Mouse (Mus musculus) E14TG2a.4 (cell line): ENCODE measurements around the gene Calm1.

ENCODE experiments used
- CTCF ChIP-seq: conservative IDR thresholded peaks from 2 replicates; pipeline ENCODE4 v1.5.1; 2014; ENCODE audit warnings: low read length
- NANOG ChIP-seq: IDR thresholded peaks from 2 replicates; pipeline ENCODE4 v1.6.1; 2014; ENCODE audit warnings: borderline replicate concordance, low read length, mixed read lengths
- POU5F1 ChIP-seq: IDR thresholded peaks from 2 replicates; pipeline ENCODE4 v1.6.1; 2014; ENCODE audit warnings: low read length, borderline replicate concordance

- TF ChIP-seq CTCF: no peak
- TF ChIP-seq POU5F1: no peak
- TF ChIP-seq NANOG: no peak
Observed at GRCm38 (mm10) chr12:100226621-100227020, 27.4 kb downstream of the Calm1 start.
